Mouse (Mus musculus) forebrain, embryonic 11.5 days (tissue): ENCODE measurements around the gene Rbm20. TPM values are rescaled to one million over a fixed set of nuclear protein-coding genes. Genes with fewer than 3 reads are reported as not detected.

Experiments used
- ATAC-seq: fragments of 200-750 bp; cut with Nextera tagmentation; replicated peaks from 2 replicates; pipeline ENCODE4 v1.8.0; 2017; ENCODE audit warnings: moderate TSS enrichment; ENCODE audit not compliant: low FRiP score
- DNase-seq: peaks from one replicate; pipeline ENCODE4 v3.0.0-alpha.2; 2017; ENCODE audit warnings: low spot score
- H3K27ac ChIP-seq: fragments of 300-500 bp; sonication (generic); 2 replicates; pipeline ENCODE4 v1.5.1; 2014; ENCODE audit warnings: low read depth, low read length
- H3K27me3 ChIP-seq: fragments of 300-500 bp; sonication (generic); 2 replicates; pipeline ENCODE4 v1.6.1; 2014; ENCODE audit warnings: mild to moderate bottlenecking, low read length, mixed read lengths; ENCODE audit not compliant: control insufficient read depth, insufficient read depth
- H3K36me3 ChIP-seq: fragments of 300-500 bp; sonication (generic); 2 replicates; pipeline ENCODE4 v1.6.1; 2014; ENCODE audit warnings: mild to moderate bottlenecking, low read length, moderate library complexity, mixed read lengths; ENCODE audit not compliant: control insufficient read depth, insufficient read depth
- H3K4me1 ChIP-seq: fragments of 300-500 bp; sonication (generic); replicated peaks from 2 replicates; pipeline ENCODE4 v1.6.1; 2014; ENCODE audit warnings: low read length, mixed read lengths; ENCODE audit not compliant: control insufficient read depth, insufficient read depth
- H3K4me2 ChIP-seq: fragments of 300-500 bp; sonication (generic); 2 replicates; pipeline ENCODE4 v1.6.1; 2014; ENCODE audit warnings: low read depth, mild to moderate bottlenecking, low read length, moderate library complexity, mixed read lengths; ENCODE audit not compliant: severe bottlenecking
- H3K4me3 ChIP-seq: fragments of 300-500 bp; sonication (generic); 2 replicates; pipeline ENCODE4 v1.5.1; 2014; ENCODE audit warnings: low read depth, low read length
- H3K9ac ChIP-seq: fragments of 300-500 bp; sonication (generic); 2 replicates; pipeline ENCODE4 v1.6.1; 2014; ENCODE audit warnings: low read length
- H3K9me3 ChIP-seq: fragments of 300-500 bp; sonication (generic); 2 replicates; pipeline ENCODE4 v1.6.1; 2016; ENCODE audit warnings: low read length, mixed read lengths; ENCODE audit not compliant: control insufficient read depth
- WGBS: fragments of 180-500 bp; shearing (Covaris S2); extraction: QIAGEN DNeasy Blood & Tissue Kit; methylation state at CpG from one replicate; pipeline ENCODE4 v1.1.7; 2014; 5-methylcytosine and 5-hydroxymethylcytosine counted together
- polyA plus RNA-seq: library from polyadenylated mRNA; unstranded; fragments of >200 nt; fragmentation: Nextera tagmentation; extraction: Ambion mirVana; gene quantifications from 2 replicates; pipeline ENCODE4 v1.2.1, GENCODE M21; 2014

The Rbm20 gene
- polyA plus RNA-seq, 1 experiment from 2014 or later, result 4.6 TPM

DNA sequence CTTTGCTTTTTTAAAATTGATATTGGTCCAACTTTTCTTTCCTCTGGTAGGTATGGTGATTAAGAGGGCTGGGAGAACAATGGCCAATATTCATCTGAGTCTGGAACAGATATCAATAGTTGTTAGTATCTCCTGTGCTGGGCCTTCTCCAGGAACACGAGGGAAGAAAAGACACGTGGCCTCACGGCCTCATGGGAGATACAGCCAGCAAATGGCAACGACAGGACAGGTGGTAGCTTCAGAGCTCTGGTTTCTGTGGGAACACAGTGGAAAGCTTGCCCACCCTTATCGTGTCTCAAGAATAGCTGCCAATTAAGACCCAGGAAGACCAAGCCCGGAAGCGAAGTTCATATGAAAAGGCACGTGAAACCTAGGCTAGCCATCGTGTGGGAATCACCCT lies 12.3 kb upstream of the Rbm20 start:
- no peak overlapping the region for H3K4me3 ChIP-seq
- H3K9ac ChIP-seq, result no peak overlapping the region
- H3K9me3 ChIP-seq, result no peaks in the 10 kb centered on the region
- peaks cover 3% of the 10 kb centered on the region; the same call in 1 of the 2 replicates for H3K4me1 ChIP-seq
- H3K36me3 ChIP-seq, result no peaks in the 10 kb centered on the region
- ATAC-seq, result no peak
- WGBS, result 97% methylated on average over 9 of the region's 9 CpGs
- no peaks in the 10 kb centered on the region for H3K27me3 ChIP-seq
- H3K27ac ChIP-seq, result no peak overlapping the region
- H3K4me2 ChIP-seq, result no peak overlapping the region
- no peak for DNase-seq

DNA sequence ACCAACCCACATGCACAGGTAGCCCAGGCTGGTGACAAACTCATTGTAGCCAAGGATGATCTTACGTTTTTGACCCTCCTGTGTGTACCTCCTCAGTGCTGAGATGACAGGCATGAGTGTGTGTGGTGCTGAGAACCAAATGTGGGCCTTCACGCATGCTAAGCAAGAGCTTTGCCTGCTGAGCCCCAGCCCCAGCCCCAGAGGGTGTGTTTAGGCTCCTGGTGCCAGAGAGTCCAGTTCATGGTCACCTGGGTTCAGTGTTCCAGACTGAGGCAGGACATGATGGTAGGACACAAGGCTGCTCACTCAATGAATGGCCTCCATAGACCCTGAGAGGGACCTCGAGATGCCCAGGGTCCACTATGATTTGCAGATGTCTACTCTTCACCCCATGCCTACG lies 11.7 kb upstream of the Rbm20 start:
- ATAC-seq (no peak), DNase-seq (no peak)
- Histone ChIP-seq H3K4me1 (peaks cover 3% of the 10 kb centered on the region; the same call in 1 of the 2 replicates), H3K36me3 (no peaks in the 10 kb centered on the region), H3K4me2 (no peak overlapping the region), H3K27me3 (no peaks in the 10 kb centered on the region), H3K4me3 (no peak overlapping the region), H3K27ac (no peak overlapping the region), H3K9me3 (no peaks in the 10 kb centered on the region), H3K9ac (no peak overlapping the region)
- WGBS, result 87% methylated on average over 4 of the region's 4 CpGs

DNA sequence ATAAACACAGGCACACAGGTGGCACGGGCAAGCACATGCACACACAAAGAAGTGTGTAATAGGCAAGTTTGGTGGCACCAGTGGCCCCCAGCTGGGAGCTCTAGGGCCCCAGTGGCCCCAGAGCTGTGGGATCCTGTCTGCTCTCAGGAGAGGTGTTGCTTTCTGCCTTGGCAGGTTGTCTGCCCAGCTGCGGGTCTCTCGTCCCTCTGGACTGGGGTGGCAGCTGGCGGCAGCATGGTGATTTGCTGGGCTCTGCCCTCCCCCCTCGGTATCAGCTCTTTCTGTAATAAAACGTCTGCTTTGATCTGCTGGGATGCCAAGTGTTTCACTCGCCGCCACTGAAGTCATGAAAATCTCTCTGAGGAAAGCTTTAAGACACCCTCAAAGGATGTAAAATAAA lies 10.4 kb upstream of the Rbm20 start:
- H3K4me3 ChIP-seq, result no peak overlapping the region
- no peak for ATAC-seq
- peaks cover 7% of the 10 kb centered on the region; the same call in 1 of the 2 replicates for H3K4me1 ChIP-seq
- no peak overlapping the region for H3K4me2 ChIP-seq
- no peaks in the 10 kb centered on the region for H3K36me3 ChIP-seq
- DNase-seq, result no peak
- H3K9me3 ChIP-seq, result no peaks in the 10 kb centered on the region
- no peaks in the 10 kb centered on the region for H3K27me3 ChIP-seq
- 59% methylated on average over 8 of the region's 8 CpGs for WGBS
- no peak overlapping the region for H3K9ac ChIP-seq
- H3K27ac ChIP-seq, result no peak overlapping the region

DNA sequence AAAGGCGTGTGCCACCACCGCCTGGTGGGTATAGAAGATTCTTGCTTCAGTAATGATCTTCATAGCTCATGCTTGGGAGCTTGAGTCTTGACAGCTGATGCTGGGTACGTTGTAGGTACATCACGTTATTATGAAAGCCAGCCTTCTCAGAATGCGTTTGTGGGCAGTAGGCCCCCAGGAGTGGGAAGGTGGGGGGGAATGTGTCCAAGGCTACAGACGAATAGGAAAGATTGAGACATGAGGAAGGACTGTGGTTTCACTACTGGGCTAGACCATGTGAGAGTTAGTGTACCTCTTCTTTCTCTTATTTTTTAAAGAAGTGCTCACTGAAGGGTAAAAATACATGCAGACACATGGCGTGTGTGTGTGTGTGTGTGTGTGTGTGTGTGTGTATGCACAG lies 8.3 kb upstream of the Rbm20 start:
- no peak overlapping the region for H3K9ac ChIP-seq
- H3K27ac ChIP-seq, result no peak overlapping the region
- ATAC-seq (no peak), DNase-seq (no peak)
- no peak overlapping the region for H3K4me2 ChIP-seq
- H3K4me1 ChIP-seq, result peaks cover 5% of the 10 kb centered on the region; the same call in 1 of the 2 replicates
- no peaks in the 10 kb centered on the region for H3K9me3 ChIP-seq
- H3K36me3 ChIP-seq, result no peaks in the 10 kb centered on the region
- H3K4me3 ChIP-seq, result no peak overlapping the region
- H3K27me3 ChIP-seq, result peaks cover 4% of the 10 kb centered on the region
- WGBS, result 84% methylated on average over 7 of the region's 7 CpGs

DNA sequence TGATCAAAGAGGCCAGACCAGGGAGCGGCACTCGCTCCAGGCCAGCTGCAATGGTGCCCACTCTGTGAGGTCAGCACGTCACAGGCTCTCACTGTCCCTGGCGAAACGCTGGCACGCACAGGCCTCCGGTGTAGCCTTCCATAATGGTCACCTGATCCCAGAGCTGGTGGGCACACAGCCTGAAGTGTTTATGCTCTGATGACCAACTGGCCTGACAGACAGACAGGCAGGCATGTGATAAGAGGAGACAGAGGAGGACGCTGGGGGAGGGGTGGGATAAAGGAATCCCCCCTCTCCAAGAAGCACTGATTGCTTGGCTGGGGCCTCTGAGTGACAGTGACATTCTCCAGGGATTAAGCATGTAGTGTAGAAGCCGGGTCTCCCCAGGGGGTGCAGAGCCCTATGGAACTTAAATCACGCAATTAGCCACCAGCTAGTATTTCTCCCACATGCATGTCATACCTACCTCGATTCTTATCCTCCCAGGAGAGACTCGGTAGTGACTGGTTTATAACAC lies 6.4 kb upstream of the Rbm20 start:
- Histone ChIP-seq H3K4me2 (no peak overlapping the region), H3K4me3 (no peak overlapping the region), H3K4me1 (peaks cover 5% of the 10 kb centered on the region; the same call in 1 of the 2 replicates), H3K27me3 (peaks cover 22% of the 10 kb centered on the region), H3K9ac (no peak overlapping the region), H3K9me3 (no peaks in the 10 kb centered on the region), H3K36me3 (no peaks in the 10 kb centered on the region), H3K27ac (no peak overlapping the region)
- WGBS, result 27% methylated on average over 12 of the region's 12 CpGs
- no peak for DNase-seq
- no peak for ATAC-seq

DNA sequence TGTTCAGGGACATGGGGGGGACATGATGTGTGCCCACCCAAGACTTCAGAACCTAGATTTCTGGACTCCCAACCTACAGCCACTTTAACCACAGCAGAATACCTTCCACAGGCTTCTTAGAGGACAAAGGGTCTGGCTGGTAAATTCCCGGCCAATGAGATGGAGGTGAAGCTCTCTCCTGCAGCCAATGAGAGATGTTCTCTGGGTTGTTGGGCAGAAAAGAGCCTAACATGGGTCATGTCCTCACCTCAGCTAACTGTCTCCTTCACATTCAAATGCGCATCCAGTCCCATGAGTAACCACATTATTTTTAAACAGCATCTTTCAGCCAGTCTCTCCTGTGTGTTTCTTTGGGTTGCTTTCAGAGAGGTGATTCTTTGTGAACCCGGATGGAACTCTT lies 5.7 kb upstream of the Rbm20 start:
- ATAC-seq (no peak), DNase-seq (no peak)
- Histone ChIP-seq H3K27me3 (peaks cover 29% of the 10 kb centered on the region), H3K4me1 (peaks cover 7% of the 10 kb centered on the region; the same call in 1 of the 2 replicates), H3K9me3 (no peaks in the 10 kb centered on the region), H3K27ac (no peak overlapping the region), H3K4me2 (no peak overlapping the region), H3K36me3 (no peaks in the 10 kb centered on the region), H3K4me3 (no peak overlapping the region), H3K9ac (no peak overlapping the region)
- WGBS, result 48% methylated on average over 3 of the region's 3 CpGs

DNA sequence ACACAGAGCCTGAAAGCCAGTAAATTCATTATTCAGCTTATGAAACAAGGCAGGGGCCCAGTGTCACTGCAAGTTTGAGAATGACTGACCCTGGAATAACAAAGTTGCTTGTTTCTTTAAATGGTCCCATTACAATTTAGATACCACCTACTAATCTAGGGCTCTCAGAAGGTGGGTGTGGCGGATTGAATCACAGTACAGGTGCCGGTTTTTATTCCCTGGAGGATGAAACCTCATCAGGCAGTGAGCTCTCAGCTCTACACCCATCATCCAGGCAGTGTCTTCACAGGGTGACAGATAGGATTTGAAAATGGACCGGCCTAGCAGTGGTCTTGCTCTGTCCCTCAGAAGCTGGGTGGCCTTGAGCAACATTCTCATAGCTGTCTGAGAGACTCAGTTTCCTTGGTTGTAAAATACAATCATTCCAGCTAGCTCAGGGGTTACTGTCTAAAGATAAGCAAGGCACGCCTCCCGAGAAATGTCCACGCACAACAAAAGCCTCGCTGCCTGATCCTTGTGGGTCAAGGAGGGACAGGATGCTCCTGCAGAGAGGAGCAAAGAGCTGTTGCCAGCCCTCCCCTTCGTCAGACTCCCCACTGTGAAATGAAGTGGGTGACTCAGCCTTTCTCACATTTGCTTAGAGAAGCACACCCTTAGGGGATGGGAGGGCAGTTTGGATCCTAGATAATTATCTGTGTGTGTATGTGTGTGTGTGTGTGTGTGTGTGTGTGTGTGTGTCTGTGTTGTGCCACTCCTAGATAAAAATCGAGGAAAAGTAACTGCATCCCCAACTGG lies 2.8 kb upstream of the Rbm20 start:
- Histone ChIP-seq H3K27me3 (peaks cover 48% of the 10 kb centered on the region), H3K4me2 (no peak overlapping the region), H3K9me3 (no peaks in the 10 kb centered on the region), H3K4me3 (no peak overlapping the region), H3K36me3 (no peaks in the 10 kb centered on the region), H3K27ac (no peak overlapping the region), H3K4me1 (peaks cover 10% of the 10 kb centered on the region; the same call in 1 of the 2 replicates), H3K9ac (no peak overlapping the region)
- ATAC-seq (no peak), DNase-seq (no peak)
- 31% methylated on average over 9 of the region's 9 CpGs for WGBS

DNA sequence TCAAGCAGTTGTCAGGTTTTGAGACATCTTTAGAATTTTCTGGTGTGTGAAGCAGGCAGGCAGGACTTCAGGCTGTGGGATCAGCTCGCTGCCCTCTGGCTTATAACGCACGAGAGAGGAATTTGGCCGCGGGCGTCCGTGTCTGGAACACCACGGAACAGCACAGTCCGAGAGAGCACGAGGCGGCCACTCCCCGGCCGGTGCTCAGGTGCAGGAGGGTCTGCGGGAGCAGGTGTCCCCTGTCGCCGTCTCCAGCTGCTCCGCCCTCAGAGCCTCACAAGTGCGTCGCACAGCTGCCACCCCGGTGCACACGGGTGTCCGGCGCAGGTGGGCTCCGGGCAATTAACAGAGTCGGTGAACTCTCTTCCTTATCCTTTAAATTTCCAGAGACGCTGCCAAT lies 878 bp upstream of the Rbm20 start:
- Histone ChIP-seq H3K9me3 (no peaks in the 10 kb centered on the region), H3K36me3 (no peaks in the 10 kb centered on the region), H3K4me2 (peak overlapping the region; percentile 99), H3K9ac (no peak overlapping the region; the same call in 1 of the 2 replicates), H3K4me3 (peak overlapping the region; percentile 61), H3K4me1 (peaks cover 6% of the 10 kb centered on the region; the same call in 1 of the 2 replicates), H3K27ac (no peak overlapping the region), H3K27me3 (peaks cover 52% of the 10 kb centered on the region)
- DNase-seq (peak; percentile 69), ATAC-seq (peak; percentile 47; the same call in 1 of the 2 replicates)
- WGBS, result 1% methylated on average over 26 of the region's 26 CpGs
